Mouse (Mus musculus) hindbrain, embryonic 16.5 days (tissue): ENCODE data around the gene Tuba1a. TPM values are rescaled to one million over a fixed set of nuclear protein-coding genes. Genes with fewer than 3 reads are reported as not detected.
"Not testable (repeated sequence)": the region's sequence is repeated elsewhere in the genome, so short reads cannot be mapped to it uniquely, and the experiment has no call there.

Experiments
- ATAC-seq: fragments of 200-750 bp; cut with Nextera tagmentation; 2 replicates; pipeline ENCODE4 v1.8.0; 2017; ENCODE audit warnings: moderate TSS enrichment, moderate library complexity
- H3K27ac ChIP-seq: fragments of 300-500 bp; sonication (generic); 2 replicates; pipeline ENCODE4 v1.5.1; 2014; ENCODE audit warnings: low read depth, mild to moderate bottlenecking, control low read depth, low read length, moderate library complexity
- H3K27me3 ChIP-seq: fragments of 300-500 bp; sonication (generic); replicated peaks from 2 replicates; pipeline ENCODE4 v1.6.1; 2014; ENCODE audit warnings: low read length; ENCODE audit not compliant: control insufficient read depth, insufficient read depth
- H3K36me3 ChIP-seq: fragments of 300-500 bp; sonication (generic); 2 replicates; pipeline ENCODE4 v1.6.1; 2014; ENCODE audit warnings: mild to moderate bottlenecking, low read length, moderate library complexity, mixed read lengths; ENCODE audit not compliant: control insufficient read depth, insufficient read depth
- H3K4me1 ChIP-seq: fragments of 300-500 bp; sonication (generic); 2 replicates; pipeline ENCODE4 v1.6.1; 2014; ENCODE audit warnings: low read depth, low read length; ENCODE audit not compliant: control insufficient read depth, insufficient read depth
- H3K4me2 ChIP-seq: fragments of 300-500 bp; sonication (generic); 2 replicates; pipeline ENCODE4 v1.6.1; 2014; ENCODE audit warnings: mild to moderate bottlenecking, low read length, control low read depth, moderate library complexity
- H3K4me3 ChIP-seq: fragments of 300-500 bp; sonication (generic); 2 replicates; pipeline ENCODE4 v1.5.1; 2014; ENCODE audit warnings: mild to moderate bottlenecking, low read length, control low read depth, moderate library complexity
- H3K9ac ChIP-seq: fragments of 300-500 bp; sonication (generic); 2 replicates; pipeline ENCODE4 v1.6.1; 2014; ENCODE audit warnings: low read depth, mild to moderate bottlenecking, control low read depth, low read length, moderate library complexity
- H3K9me3 ChIP-seq: fragments of 300-500 bp; sonication (generic); 2 replicates; pipeline ENCODE4 v1.6.1; 2014; ENCODE audit warnings: mild to moderate bottlenecking, low read length, moderate library complexity; ENCODE audit not compliant: control insufficient read depth
- WGBS: fragments of 180-500 bp; shearing (Covaris S2); extraction: QIAGEN DNeasy Blood & Tissue Kit; methylation state at CpG from one replicate; pipeline ENCODE4 v1.1.7; 2014; 5-methylcytosine and 5-hydroxymethylcytosine counted together
- polyA plus RNA-seq: library from polyadenylated mRNA; unstranded; fragments of >200 nt; fragmentation: Nextera tagmentation; extraction: Ambion mirVana; gene quantifications from 2 replicates; pipeline ENCODE4 v1.2.1, GENCODE M21; 2015

Tuba1a gene
- polyA plus RNA-seq, 1 experiment from 2014 or later, result 15,543 TPM

- 22% methylated on average over 8 of the region's 8 CpGs for WGBS
- Histone ChIP-seq H3K27ac (peak overlapping the region; percentile 94), H3K9ac (peak overlapping the region; percentile 58), H3K4me1 (peaks cover 21% of the 10 kb centered on the region), H3K4me3 (peak overlapping the region; percentile 96), H3K4me2 (peak overlapping the region; percentile 58)
- H3K9me3 ChIP-seq, H3K36me3 ChIP-seq, H3K27me3 ChIP-seq, ATAC-seq: not testable (repeated sequence)
These were observed 35.0 kb downstream of the Tuba1a start for GRCm38 (mm10) chr15:98918499-98918895.

GRCm38 (mm10) chr15:98917538-98918498 is 35.7 kb downstream of the Tuba1a start, which contains the start of gene Lmbr1l:
TSS of gene Lmbr1l (minus strand) at chr15:98918231.
- WGBS, result under 1% methylated on average over 66 of the region's 82 CpGs
- peaks cover 21% of the 10 kb centered on the region for H3K4me1 ChIP-seq
- H3K27ac ChIP-seq, result peak within 1 kb of the TSS; percentile 94
- no peaks in the 10 kb centered on the region for H3K27me3 ChIP-seq
- H3K9me3 ChIP-seq, result no peaks in the 10 kb centered on the region
- H3K4me2 ChIP-seq, result peak within 1 kb of the TSS; percentile 87
- peak within 1 kb of the TSS; percentile 96 for H3K4me3 ChIP-seq
- H3K36me3 ChIP-seq, result peaks cover 5% of the 10 kb centered on the region; the same call in 1 of the 2 replicates
- H3K9ac ChIP-seq, result peak within 1 kb of the TSS; percentile 88
- peak; percentile 99 for ATAC-seq

- H3K4me2 ChIP-seq, result peak overlapping the region; percentile 87
- peaks cover 9% of the 10 kb centered on the region; the same call in 1 of the 2 replicates for H3K36me3 ChIP-seq
- H3K27me3 ChIP-seq, result no peaks in the 10 kb centered on the region
- H3K4me3 ChIP-seq, result peak overlapping the region; percentile 96
- peak overlapping the region; percentile 94 for H3K27ac ChIP-seq
- H3K4me1 ChIP-seq, result peaks cover 21% of the 10 kb centered on the region
- 0% methylated on average over 14 of the region's 14 CpGs for WGBS
- H3K9ac ChIP-seq, result peak overlapping the region; percentile 88
- H3K9me3 ChIP-seq, result no peaks in the 10 kb centered on the region
- no peak for ATAC-seq
These were observed 36.4 kb downstream of the Tuba1a start for GRCm38 (mm10) chr15:98917091-98917490.

- WGBS, result 94% methylated on average over 4 of the region's 4 CpGs
These were observed 37.5 kb downstream of the Tuba1a start for GRCm38 (mm10) chr15:98916016-98916415.

GRCm38 (mm10) chr15:98914903-98915302 is 38.6 kb downstream of the Tuba1a start:
- no peak overlapping the region for H3K9ac ChIP-seq
- H3K4me1 ChIP-seq, result peaks cover 21% of the 10 kb centered on the region
- peaks cover 21% of the 10 kb centered on the region; the same call in 1 of the 2 replicates for H3K36me3 ChIP-seq
- H3K4me3 ChIP-seq, result no peak overlapping the region
- H3K27ac ChIP-seq, result no peak overlapping the region
- WGBS, result 88% methylated on average over 6 of the region's 6 CpGs
- H3K27me3 ChIP-seq, result no peaks in the 10 kb centered on the region
- no peak overlapping the region for H3K4me2 ChIP-seq
- H3K9me3 ChIP-seq, result no peaks in the 10 kb centered on the region
- ATAC-seq, result no peak

More at GRCm38 (mm10) chr15:98916016-98916415, 37.5 kb downstream of the Tuba1a start:
- no peak for ATAC-seq
- peaks cover 16% of the 10 kb centered on the region; the same call in 1 of the 2 replicates for H3K36me3 ChIP-seq
- H3K27ac ChIP-seq, result no peak overlapping the region
- H3K9me3 ChIP-seq, result no peaks in the 10 kb centered on the region
- H3K27me3 ChIP-seq, result no peaks in the 10 kb centered on the region
- H3K4me1 ChIP-seq, result peaks cover 21% of the 10 kb centered on the region
- peak overlapping the region; percentile 88; the same call in 1 of the 2 replicates for H3K9ac ChIP-seq
- H3K4me3 ChIP-seq, result no peak overlapping the region
- peak overlapping the region; percentile 87 for H3K4me2 ChIP-seq

GRCm38 (mm10) chr15:98904692-98905091 is 48.8 kb downstream of the Tuba1a start:
- WGBS, result 35% methylated on average over 10 of the region's 10 CpGs
- Histone ChIP-seq H3K27me3 (no peaks in the 10 kb centered on the region), H3K4me1 (no peaks in the 10 kb centered on the region), H3K4me3 (no peak overlapping the region), H3K36me3 (peaks cover 34% of the 10 kb centered on the region), H3K9me3 (no peaks in the 10 kb centered on the region), H3K4me2 (no peak overlapping the region), H3K27ac (no peak overlapping the region), H3K9ac (no peak overlapping the region)
- ATAC-seq, result no peak

- ATAC-seq, result no peak
- WGBS, result 88% methylated on average over 2 of the region's 2 CpGs
- H3K4me2 ChIP-seq, result no peak overlapping the region
- no peak overlapping the region for H3K27ac ChIP-seq
- no peak overlapping the region for H3K4me3 ChIP-seq
- H3K9ac ChIP-seq, result no peak overlapping the region
- H3K4me1 ChIP-seq, result peaks cover 7% of the 10 kb centered on the region
- H3K36me3 ChIP-seq, result peaks cover 23% of the 10 kb centered on the region
- peaks cover 13% of the 10 kb centered on the region for H3K27me3 ChIP-seq
- H3K9me3 ChIP-seq, result no peaks in the 10 kb centered on the region
These were observed 50.9 kb downstream of the Tuba1a start for GRCm38 (mm10) chr15:98902600-98902999.

- Histone ChIP-seq H3K27ac (no peak overlapping the region), H3K9me3 (no peaks in the 10 kb centered on the region), H3K4me2 (no peak overlapping the region), H3K27me3 (peaks cover 21% of the 10 kb centered on the region), H3K4me1 (peaks cover 7% of the 10 kb centered on the region), H3K36me3 (peaks cover 19% of the 10 kb centered on the region), H3K4me3 (no peak overlapping the region), H3K9ac (no peak overlapping the region)
- WGBS, result 59% methylated on average over 1 of the region's 1 CpGs
- ATAC-seq, result no peak
These were observed 52.0 kb downstream of the Tuba1a start for GRCm38 (mm10) chr15:98901530-98901929.
